Mouse (Mus musculus): Measurements from ENCODE around the gene Cad.

The Cad gene

GRCm38 (mm10) chr5:31110781-31111180 is 56.2 kb downstream of the Cad start:
- DNase-seq (ENCODE audit: low spot score in 2 of 2) = no peak

- DNase-seq (ENCODE audit: low spot score in 2 of 2) = no peak
Measured at GRCm38 (mm10) chr5:31116354-31116753, 61.8 kb downstream of the Cad start, which contains the start of gene Trim54. Gene Trim54 (plus strand): TSS chr5:31116712.

- DNase-seq (ENCODE audit: low spot score in 2 of 2) = no peak
Measured at GRCm38 (mm10) chr5:31116912-31117311, 62.3 kb downstream of the Cad start.

GRCm38 (mm10) chr5:31121111-31121510 is 66.5 kb downstream of the Cad start:
- DNase-seq (ENCODE audit: low spot score in 2 of 2) = no peak

- no peak for DNase-seq (ENCODE audit: low spot score in 2 of 2)
Measured at GRCm38 (mm10) chr5:31123481-31123880, 68.9 kb downstream of the Cad start.

- DNase-seq (ENCODE audit: low spot score in 2 of 2) = no peak
Measured at GRCm38 (mm10) chr5:31126050-31126449, 71.5 kb downstream of the Cad start.
